Mouse (Mus musculus) urinary bladder, postnatal 4 days (tissue): ENCODE measurements around the gene Crispld2.

ENCODE experiments used
- DNase-seq, 2 experiments: peaks; one replicate each; pipeline ENCODE4 v3.0.0; 2021 to 2022; ENCODE audit warnings: low spot score in 2 of 2

Crispld2 gene

GRCm38 (mm10) chr8:120067936-120068668 is 75.9 kb downstream of the Crispld2 start:
- DNase-seq, result no peak

- DNase-seq, result peak; percentile 77 to 83
These were observed 79.4 kb downstream of the Crispld2 start for GRCm38 (mm10) chr8:120071684-120072083.

GRCm38 (mm10) chr8:120072259-120072658 is 80.0 kb downstream of the Crispld2 start:
- no peak for DNase-seq

GRCm38 (mm10) chr8:120072827-120073226 is 80.6 kb downstream of the Crispld2 start:
- no peak for DNase-seq

- no peak for DNase-seq
These were observed 82.3 kb downstream of the Crispld2 start for GRCm38 (mm10) chr8:120074516-120074915.

GRCm38 (mm10) chr8:120075347-120075746 is 83.1 kb downstream of the Crispld2 start:
- no peak for DNase-seq

- peak; percentile 64 to 82 for DNase-seq
These were observed 85.8 kb downstream of the Crispld2 start for GRCm38 (mm10) chr8:120078080-120078479.

- no peak for DNase-seq
These were observed 87.1 kb downstream of the Crispld2 start for GRCm38 (mm10) chr8:120079361-120079760.

- DNase-seq, result no peak
These were observed 91.0 kb downstream of the Crispld2 start for GRCm38 (mm10) chr8:120083261-120083660.

- DNase-seq, result no peak
These were observed 92.5 kb downstream of the Crispld2 start for GRCm38 (mm10) chr8:120084783-120085182.

GRCm38 (mm10) chr8:120089511-120089910 is 97.3 kb downstream of the Crispld2 start:
- DNase-seq, result no peak

- no peak for DNase-seq
These were observed 98.8 kb downstream of the Crispld2 start for GRCm38 (mm10) chr8:120091032-120091431.

- no peak for DNase-seq
These were observed 100.9 kb downstream of the Crispld2 start for GRCm38 (mm10) chr8:120093103-120093502.

GRCm38 (mm10) chr8:120094801-120095200 is 102.6 kb downstream of the Crispld2 start:
- no peak for DNase-seq

- DNase-seq, result no peak
These were observed 104.2 kb downstream of the Crispld2 start for GRCm38 (mm10) chr8:120096486-120096885.

- DNase-seq, result no peak
These were observed 108.3 kb downstream of the Crispld2 start for GRCm38 (mm10) chr8:120100388-120101067.

- peak; percentile 79 to 82 for DNase-seq
These were observed 109.1 kb downstream of the Crispld2 start, which contains the start of gene Zdhhc7 for GRCm38 (mm10) chr8:120101068-120101972. Zdhhc7 (minus strand) TSS chr8:120101482.
